Mouse (Mus musculus) thymus, adult 2 months (tissue): ENCODE measurements around the gene Ccdc142.

Experiments
- CTCF ChIP-seq: fragments of 200-500 bp; IDR thresholded peaks from 2 replicates; pipeline ENCODE4 v1.5.1; 2012; ENCODE audit warnings: mild to moderate bottlenecking, control low read depth, low read length, moderate library complexity, borderline replicate concordance; ENCODE audit not compliant: control insufficient read depth, poor library complexity, insufficient read depth; ENCODE audit errors: extremely low read depth
- POLR2A ChIP-seq: fragments of 200-500 bp; IDR thresholded peaks from 2 replicates; pipeline ENCODE4 v1.6.1; 2012; ENCODE audit warnings: mild to moderate bottlenecking, low read length, control low read depth, moderate library complexity; ENCODE audit not compliant: control insufficient read depth, poor library complexity, insufficient read depth; ENCODE audit errors: extremely low read depth

- TF ChIP-seq CTCF (0 out of 2 replicates have a peak, but pooled peaks have one; percentile 29), POLR2A (no peak)
Observed at GRCm38 (mm10) chr6:83054871-83055431, 46.5 kb upstream of the Ccdc142 start, which contains the start of gene Htra2.
